Mouse (Mus musculus) embryonic stem cell, embryonic (primary cell): Measurements from ENCODE around the gene Elovl6.

Source experiments
- CTCF ChIA-PET, 4 experiments: fragments of 300-600 bp in 2 of 4; fragments of 350-600 bp in 2 of 4; sonication (Branson Sonifier 250); formaldehyde crosslinking; loops; one replicate each; lab custom pipeline; 2022; ENCODE audit warnings: inconsistent platforms in 2 of 4; lab: Charles Lee
- POLR2A ChIA-PET, 4 experiments: fragments of 300-600 bp in 2 of 4; fragments of 350-600 bp in 2 of 4; sonication (Branson Sonifier 250); formaldehyde crosslinking; loops; one replicate each; lab custom pipeline; 2022; ENCODE audit warnings: antibody characterized with exemption in 4 of 4, inconsistent platforms in 1 of 4; lab: Charles Lee

Elovl6 gene

DNA sequence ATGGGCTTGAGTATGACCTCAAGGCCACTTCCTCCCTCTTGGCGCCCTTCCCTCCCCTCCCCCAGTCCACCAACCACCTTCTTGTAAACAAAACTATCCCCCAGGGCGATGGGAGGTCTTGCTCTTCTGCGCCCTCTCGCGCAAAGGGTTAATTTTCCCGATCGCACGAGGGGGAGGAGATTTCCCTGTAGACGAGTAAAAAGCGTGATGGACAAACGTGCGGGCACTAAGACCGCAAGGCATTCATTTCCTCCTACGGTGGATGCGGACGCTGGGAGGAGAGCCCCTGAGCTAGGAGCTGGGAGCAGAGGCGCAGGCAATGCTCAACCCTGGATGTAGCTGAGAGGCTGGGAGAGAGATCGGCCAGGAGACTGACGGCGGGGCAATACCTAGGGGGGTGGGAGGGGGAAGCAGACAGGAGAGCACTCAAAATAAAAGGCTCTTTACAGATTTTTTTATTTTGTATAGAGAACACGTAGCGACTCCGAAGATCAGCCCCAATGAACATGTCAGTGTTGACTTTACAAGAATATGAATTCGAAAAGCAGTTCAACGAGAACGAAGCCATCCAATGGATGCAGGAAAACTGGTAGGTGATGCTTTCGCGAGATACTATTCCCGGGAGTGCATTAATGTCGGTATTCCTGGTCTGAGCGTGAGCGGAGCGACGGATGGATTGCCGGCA, at the start of gene Elovl6:
Gene Elovl6, plus strand, starts transcription at position 176 of the 685 bp plus-strand sequence.
- ChIA-PET POLR2A (interaction anchor here (0.6 to 10.7 kb wide), 28 partner anchors 8 to 99 kb away, joined by 3 to 182 read pairs (median 4); no protein-coding TSS in a partner anchor), CTCF (interaction anchor here in 2 of 4 experiments (0.7 to 0.8 kb wide), 2 partner anchors 161 to 224 kb away, joined by 3 to 7 read pairs; no protein-coding TSS in a partner anchor)

DNA sequence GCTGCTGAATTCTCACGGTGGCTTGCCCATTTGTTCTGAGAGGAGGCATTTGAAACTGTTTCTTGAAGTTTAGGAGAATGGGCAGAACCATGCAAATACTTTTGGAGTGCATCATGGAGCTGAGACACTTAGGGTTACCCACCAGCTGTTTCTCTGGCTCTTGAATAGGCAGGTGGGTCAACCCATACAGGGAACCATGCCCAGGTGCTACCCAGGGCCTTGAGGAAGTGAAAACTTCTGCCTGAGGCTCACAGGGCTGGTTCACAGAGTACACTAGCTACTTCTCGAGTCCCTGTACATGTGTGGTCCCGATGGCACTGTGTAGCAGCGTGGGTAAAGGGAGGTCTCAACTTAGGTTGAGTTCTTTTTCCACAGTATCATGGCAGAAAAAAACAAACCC, 43.4 kb upstream of the Elovl6 start:
- ChIA-PET POLR2A (interaction anchor here in 1 of 4 experiments (2.7 kb wide), 1 partner anchor 14 kb away, joined by 12 read pairs; no protein-coding TSS in a partner anchor), CTCF (interaction anchor here in 1 of 4 experiments (0.5 kb wide), 1 partner anchor 16 kb away, joined by 5 read pairs; no protein-coding TSS in a partner anchor)

DNA sequence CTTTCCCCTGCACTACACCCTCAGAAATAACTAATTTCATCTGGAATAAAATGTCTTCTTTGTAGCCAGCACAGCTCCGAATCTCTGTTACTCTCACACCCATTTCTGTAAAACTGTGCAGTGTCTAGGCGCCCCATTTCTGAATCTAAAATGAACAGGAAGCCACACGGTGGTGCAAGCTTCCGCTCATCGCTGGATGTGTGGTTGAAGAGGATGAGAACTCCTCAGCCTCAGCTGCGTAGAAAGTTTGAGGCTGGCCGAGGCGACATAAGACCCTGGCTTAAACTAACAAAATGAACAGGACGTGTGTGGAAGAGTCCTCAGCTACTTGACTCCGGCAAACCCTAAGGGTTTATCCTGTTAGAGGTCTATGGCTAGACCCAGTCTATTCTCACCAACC, 38.0 kb upstream of the Elovl6 start:
- ChIA-PET POLR2A (interaction anchor here in 1 of 4 experiments (1.1 kb wide), 1 partner anchor 19 kb away, joined by 5 read pairs; no protein-coding TSS in a partner anchor), CTCF (no interaction called here)

DNA sequence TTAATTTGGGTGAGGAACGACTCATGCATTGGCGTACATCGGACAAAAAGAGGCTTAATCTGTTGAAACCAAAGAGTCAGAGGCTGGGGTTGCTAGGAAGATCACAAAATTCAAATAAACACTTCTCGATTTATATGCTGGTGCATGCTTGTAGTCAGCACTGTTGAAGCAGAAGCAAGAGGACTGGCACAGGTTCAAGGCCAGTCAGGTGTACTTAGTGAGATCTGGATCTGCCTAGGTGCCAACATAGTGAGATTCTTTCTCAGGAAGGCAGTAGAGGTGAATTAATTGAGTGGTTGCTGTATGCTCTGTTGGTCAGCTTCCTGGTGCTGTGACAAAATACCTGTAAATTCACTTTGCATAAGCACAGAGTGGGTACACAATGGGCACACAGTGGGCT, 37.4 kb upstream of the Elovl6 start:
- ChIA-PET CTCF (interaction anchor here in 1 of 4 experiments (0.6 kb wide), 1 partner anchor 235 kb away, joined by 3 read pairs; no protein-coding TSS in a partner anchor), POLR2A (interaction anchor here in 2 of 4 experiments (0.6 to 1.1 kb wide), 2 partner anchors 20 to 66 kb away, joined by 3 to 5 read pairs; no protein-coding TSS in a partner anchor)

DNA sequence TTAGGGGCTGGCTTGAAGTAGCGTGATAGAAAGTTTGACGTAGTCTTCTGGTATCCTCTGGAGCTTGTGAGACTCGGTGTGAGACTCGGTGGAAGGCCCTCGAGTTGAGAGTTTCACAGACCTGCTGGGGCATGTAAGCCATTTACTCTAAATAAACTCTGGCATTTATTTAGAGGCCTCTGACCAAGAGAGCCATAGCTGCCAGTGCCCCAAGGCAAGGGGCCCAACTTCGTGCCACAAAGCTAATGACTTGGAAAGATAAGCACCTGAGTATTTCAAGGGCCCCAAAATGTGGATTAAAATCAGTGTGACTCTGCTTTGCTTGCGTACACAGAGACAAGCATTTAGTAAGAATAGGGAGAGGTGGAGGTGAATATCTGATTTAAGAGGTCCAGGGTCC, 28.4 kb upstream of the Elovl6 start:
- POLR2A ChIA-PET, result interaction anchor here in 2 of 4 experiments (1.1 to 1.7 kb wide), 3 partner anchors 29 to 42 kb away, joined by 3 to 5 read pairs (median 4); no protein-coding TSS in a partner anchor

DNA sequence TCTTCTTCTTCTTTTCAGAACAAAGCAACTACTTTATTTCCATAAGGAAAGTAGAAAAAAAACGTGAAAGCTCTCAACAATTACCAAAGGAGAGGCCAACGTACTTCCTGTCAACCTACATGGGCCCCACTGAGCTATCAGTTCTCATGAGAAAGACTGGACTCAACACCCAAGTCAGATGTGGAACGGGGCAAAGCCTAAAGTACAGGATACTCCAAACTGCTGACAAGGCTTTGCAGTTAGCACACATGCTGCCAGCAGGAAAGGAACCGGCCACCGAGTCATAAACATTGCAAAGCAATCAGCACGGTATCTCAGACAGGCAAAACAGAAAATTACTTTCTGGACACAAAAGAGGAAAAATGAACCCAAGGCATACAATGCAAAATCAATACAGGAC, 27.2 kb upstream of the Elovl6 start:
- ChIA-PET POLR2A (interaction anchor here in 3 of 4 experiments (0.5 to 1.7 kb wide), 5 partner anchors 9 to 288 kb away, joined by 3 to 5 read pairs (median 3); no protein-coding TSS in a partner anchor), CTCF (interaction anchor here in 1 of 4 experiments (0.6 kb wide), 1 partner anchor 16 kb away, joined by 5 read pairs; no protein-coding TSS in a partner anchor)

More for the DNA sequence above, 28.4 kb upstream of the Elovl6 start:
- CTCF ChIA-PET, result interaction anchor here in 2 of 4 experiments (0.6 kb wide), 2 partner anchors 134 to 294 kb away, joined by 3 read pairs; no protein-coding TSS in a partner anchor

DNA sequence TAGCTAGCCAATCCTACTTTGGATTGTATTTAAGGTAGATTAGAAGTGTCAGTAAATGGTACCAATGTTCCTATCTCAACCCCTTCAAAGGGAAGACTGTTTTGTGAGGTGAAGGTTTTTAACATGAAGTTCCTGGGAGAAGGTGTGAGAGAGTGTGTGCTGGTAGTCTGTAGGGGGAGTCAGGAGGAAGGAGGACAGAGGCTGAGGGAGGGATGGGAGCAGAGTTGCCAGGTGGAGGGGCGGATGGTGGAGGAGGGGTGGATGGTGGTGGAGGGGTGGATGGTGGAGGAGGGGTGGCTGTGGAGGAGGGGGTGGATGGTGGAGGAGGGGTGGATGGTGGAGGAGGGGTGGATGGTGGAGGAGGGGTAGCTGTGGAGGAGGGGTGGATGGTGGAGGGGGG, 24.4 kb upstream of the Elovl6 start:
- POLR2A ChIA-PET, result interaction anchor here in 2 of 4 experiments (0.6 to 2.8 kb wide), 6 partner anchors 22 to 126 kb away, joined by 3 to 10 read pairs (median 3); no protein-coding TSS in a partner anchor
- CTCF ChIA-PET, result interaction anchor here in 1 of 4 experiments (0.6 kb wide), 1 partner anchor 280 kb away, joined by 4 read pairs; no protein-coding TSS in a partner anchor

DNA sequence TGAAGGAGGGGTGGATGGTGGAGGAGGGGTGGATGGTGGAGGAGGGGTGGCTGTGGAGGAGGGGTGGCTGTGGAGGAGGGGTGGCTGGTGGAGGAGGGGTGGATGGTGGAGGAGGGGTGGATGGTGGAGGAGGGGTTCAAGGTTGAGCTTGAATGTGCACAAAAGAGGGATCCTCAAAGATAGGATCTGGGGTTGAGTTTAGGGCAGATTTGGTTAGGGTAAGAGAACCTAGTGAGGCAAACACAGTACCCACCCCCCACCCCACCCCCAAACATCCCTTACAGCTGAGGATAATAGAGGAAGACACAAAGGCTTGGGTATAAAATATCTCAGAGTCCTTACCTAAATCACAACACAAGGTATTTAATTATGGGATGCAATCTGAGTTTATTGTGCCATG, 23.6 kb upstream of the Elovl6 start:
- ChIA-PET POLR2A (interaction anchor here in 2 of 4 experiments (0.6 to 1.8 kb wide), 10 partner anchors 22 to 251 kb away, joined by 3 to 6 read pairs (median 4); partner anchors contain the start of gene Elovl6 (in 1 of the 2)), CTCF (no interaction called here)

DNA sequence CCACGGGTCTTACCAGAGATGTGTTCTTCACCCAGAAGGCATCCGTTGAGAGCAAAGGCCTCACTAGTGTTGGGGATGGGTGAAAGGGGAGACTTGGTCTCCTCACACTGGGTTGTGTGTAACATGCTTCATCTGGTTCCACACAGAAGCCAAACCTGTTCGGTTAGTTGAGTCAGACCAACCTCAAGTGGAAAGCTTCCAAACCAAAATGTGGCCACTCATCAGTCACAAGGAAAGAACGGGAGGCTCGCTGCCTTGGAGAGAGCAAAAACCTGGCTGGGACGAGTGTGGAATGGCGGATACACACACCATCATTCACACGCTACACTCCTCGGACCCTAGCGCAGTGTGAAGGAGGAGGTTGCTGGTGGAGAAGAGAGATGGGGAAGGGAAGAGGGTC, 22.4 kb upstream of the Elovl6 start:
- POLR2A ChIA-PET, result interaction anchor here in 3 of 4 experiments (0.6 to 1.8 kb wide), 9 partner anchors 20 to 290 kb away, joined by 3 to 7 read pairs (median 5); partner anchors contain the start of gene Elovl6 (in 1 of the 3)

DNA sequence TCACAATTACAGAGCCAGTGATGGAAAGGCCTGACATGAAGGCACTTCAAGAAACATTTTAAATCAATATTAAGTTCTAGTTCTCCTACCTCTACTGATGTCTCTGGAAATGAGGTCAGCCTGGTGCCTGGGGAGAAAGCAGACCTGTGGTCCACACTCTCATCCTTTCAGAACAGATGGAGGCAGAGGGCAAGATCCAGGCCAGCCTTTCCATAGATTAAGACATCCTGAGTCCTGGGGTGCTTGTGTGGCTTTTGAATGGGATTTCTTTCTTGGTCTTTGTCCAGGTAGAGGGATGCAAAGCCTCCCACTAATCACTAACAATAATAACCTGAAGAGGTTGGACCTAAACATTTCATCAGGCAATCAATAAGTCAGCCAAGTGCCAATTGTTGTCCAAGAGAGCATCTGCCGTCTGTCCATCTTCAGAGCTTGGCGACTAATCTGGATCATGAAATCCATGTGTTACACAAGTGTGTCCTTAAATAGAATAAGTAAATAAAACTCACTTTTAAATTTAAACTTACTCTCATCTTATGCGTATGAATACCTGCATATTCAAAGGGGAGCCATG, 16.2 kb upstream of the Elovl6 start:
- POLR2A ChIA-PET, result interaction anchor here in 2 of 4 experiments (0.6 to 1.8 kb wide), 4 partner anchors 13 to 40 kb away, joined by 3 to 7 read pairs (median 4); no protein-coding TSS in a partner anchor
- CTCF ChIA-PET, result no interaction called here

More for the DNA sequence above, 22.4 kb upstream of the Elovl6 start:
- CTCF ChIA-PET, result no interaction called here

DNA sequence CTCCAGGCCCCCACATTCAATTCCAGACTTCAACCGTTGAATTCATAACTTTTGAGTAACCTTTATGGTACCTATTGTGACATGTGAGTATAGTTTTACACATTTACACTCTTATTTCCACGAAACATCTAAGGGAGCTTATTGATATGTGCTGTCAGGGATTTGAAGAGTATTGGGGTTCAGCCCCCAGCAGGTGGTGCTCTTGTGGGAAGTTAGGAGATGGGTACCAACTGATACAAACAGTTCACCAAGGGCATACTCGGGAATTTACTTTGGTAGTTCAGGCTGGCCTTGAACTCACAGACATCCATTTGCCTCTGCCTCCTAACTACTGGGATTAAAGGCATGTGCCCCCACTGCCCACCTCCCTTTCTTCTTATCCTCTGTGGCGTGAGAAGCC, 11.7 kb upstream of the Elovl6 start:
- ChIA-PET CTCF (interaction anchor here in 2 of 4 experiments (0.6 to 0.9 kb wide), 2 partner anchors 14 to 102 kb away, joined by 3 read pairs; no protein-coding TSS in a partner anchor), POLR2A (no interaction called here)

DNA sequence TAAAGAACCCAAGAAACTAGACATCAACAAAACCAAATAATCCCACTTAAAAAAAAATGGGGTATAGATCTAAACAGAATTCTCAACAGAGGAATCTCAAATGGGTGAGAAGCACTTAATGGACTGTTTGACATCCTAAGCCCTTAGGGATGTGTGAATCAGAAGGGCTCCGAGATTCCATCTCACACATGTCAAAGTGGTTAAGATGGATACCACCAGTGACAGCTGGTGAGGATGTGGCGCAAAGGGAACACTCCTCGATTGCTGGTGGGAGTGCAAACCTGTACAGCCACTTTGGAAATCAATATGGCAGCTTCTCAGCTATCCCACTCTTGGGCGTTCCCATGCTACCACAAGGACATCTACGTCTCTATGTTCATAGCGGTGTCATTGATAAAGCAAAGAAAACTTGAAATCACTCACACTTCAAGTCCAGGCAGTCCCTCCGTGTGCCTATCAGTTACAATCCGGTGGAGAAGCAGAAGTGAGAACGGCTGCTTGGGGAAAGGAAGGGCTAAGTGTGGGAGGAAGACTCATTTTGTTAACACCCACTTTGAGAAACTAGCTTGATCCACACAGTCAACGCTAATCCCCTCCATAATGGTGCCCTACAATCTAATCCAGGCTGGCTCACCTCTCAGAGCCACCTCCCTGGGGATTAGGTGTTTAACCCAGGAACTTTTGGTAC, 8.6 kb upstream of the Elovl6 start:
- CTCF ChIA-PET, result no interaction called here
- POLR2A ChIA-PET, result interaction anchor here in 2 of 4 experiments (0.6 to 1.5 kb wide), 5 partner anchors 8 to 34 kb away, joined by 3 to 5 read pairs (median 3); partner anchors contain the start of gene Elovl6 (in 1 of the 2)

DNA sequence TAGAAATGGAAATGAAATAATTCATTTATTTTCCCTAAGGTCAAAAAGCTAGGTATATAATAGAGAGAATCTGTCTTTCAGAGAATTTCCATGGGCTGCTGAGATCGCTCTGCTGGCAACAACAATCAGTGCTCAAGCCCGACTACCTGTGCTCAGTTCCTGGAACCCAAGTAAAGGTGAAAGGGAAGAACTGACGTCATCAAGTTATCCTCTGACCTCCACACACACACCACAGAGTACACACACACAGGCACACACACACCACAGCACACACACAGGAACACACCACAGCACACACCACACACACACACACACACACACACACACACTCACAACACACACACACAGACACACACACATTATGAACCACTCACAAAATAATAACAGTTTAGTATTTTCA, 5.1 kb upstream of the Elovl6 start:
- CTCF ChIA-PET, result no interaction called here
- POLR2A ChIA-PET, result interaction anchor here in 1 of 4 experiments (0.6 kb wide), 1 partner anchor 26 kb away, joined by 5 read pairs; no protein-coding TSS in a partner anchor

DNA sequence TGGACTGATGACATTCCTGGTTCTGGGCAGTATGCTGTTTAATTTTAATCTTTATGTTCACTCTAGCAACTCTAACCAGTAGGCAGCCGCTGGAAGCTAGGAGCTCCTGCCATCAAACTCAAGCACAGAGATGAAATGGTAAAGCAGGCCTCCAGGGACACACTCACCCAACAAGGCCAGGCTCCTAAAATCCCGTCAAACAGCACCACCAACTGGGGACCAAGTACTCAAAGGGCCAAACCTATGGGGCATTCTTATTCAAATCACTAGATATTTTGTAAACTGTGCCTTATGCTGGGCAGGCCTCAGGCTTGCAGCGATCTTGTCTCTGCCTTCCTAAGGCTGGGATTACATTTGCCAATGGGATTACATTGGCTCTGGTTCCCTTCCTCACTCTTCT, 2.8 kb upstream of the Elovl6 start:
- ChIA-PET POLR2A (interaction anchor here in 3 of 4 experiments (0.6 to 5.5 kb wide), 32 partner anchors 10 to 1556 kb away, joined by 3 to 54 read pairs (median 4); no protein-coding TSS in a partner anchor), CTCF (interaction anchor here (0.6 to 2.0 kb wide), 11 partner anchors 15 to 1986 kb away, joined by 3 to 8 read pairs (median 3); no protein-coding TSS in a partner anchor)

DNA sequence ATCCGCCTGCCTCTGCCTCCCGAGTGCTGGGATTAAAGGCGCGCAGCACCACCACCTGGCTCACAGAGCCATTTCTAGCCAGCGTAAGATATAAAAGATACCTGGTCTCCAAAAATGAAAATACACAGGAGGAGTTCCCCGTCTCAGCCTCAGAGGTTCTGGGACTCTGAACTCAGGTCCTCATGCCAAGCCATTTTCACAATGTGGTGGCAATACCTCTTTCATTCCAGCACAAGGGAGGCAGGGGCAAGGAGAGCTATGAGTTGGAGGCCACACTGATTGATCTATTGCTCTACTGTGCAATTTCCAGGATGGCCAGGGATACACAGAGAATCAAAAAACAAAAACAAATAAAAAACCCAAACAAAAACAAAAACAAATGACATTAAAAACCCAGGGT, 1.7 kb upstream of the Elovl6 start:
- CTCF ChIA-PET, result interaction anchor here in 3 of 4 experiments (0.6 to 1.6 kb wide), 3 partner anchors 150 to 296 kb away, joined by 3 to 5 read pairs (median 4); no protein-coding TSS in a partner anchor
- POLR2A ChIA-PET, result interaction anchor here in 3 of 4 experiments (0.6 to 5.5 kb wide), 19 partner anchors 9 to 1555 kb away, joined by 3 to 54 read pairs (median 4); no protein-coding TSS in a partner anchor

DNA sequence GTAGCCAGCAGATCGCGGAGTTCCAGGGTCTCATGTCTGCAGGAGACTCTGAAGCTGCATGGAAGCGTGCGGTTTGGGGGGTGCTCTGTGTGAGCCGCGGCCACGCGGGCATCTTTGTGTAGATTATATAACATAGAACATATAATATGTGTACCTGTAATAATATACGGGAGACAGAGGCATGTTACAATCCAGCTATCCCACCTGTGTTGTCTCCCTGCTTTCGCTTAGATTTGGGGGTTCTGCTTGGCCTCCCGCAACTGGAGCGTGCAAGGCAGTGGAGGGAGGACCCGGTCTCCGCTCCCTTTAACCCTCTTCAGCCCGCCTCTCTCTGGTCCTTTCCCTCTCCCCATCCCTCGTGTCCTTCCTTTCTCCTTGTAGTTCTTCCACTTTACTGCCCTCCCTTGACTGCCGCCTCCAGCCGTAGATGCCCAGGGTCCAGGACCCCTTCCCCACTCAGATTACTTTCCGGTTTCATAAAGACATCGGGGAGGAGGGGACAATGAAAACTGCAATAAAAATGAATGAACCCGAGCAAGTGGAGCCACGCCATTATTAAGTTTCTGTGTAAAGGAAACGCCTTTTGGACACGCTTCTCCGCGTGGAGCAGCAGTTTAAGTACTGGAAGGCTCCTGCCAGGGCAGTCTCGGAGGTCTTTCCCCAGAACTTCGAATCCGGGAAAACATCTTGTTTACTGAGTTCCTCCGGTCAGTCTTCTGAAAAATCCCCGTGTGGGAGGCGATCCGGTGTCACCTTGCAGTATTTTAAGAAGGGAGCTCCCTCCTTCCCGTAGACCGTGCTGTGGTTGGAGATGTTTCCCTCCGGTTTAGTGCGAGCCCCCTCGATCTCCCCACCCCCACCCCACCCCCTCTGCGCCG, 949 bp downstream of the Elovl6 start:
- ChIA-PET POLR2A (interaction anchor here (0.6 to 10.7 kb wide), 34 partner anchors 7 to 315 kb away, joined by 3 to 182 read pairs (median 5); no protein-coding TSS in a partner anchor), CTCF (no interaction called here)
